Mouse (Mus musculus) lung, postnatal 10 days (tissue): ENCODE data around the gene Slc37a4.
"Not testable (repeated sequence)": the region's sequence is repeated elsewhere in the genome, so short reads cannot be mapped to it uniquely, and the experiment has no call there.

Experiments used
- DNase-seq: peaks from one replicate; pipeline ENCODE4 v3.0.0; 2021

Slc37a4 gene

DNA sequence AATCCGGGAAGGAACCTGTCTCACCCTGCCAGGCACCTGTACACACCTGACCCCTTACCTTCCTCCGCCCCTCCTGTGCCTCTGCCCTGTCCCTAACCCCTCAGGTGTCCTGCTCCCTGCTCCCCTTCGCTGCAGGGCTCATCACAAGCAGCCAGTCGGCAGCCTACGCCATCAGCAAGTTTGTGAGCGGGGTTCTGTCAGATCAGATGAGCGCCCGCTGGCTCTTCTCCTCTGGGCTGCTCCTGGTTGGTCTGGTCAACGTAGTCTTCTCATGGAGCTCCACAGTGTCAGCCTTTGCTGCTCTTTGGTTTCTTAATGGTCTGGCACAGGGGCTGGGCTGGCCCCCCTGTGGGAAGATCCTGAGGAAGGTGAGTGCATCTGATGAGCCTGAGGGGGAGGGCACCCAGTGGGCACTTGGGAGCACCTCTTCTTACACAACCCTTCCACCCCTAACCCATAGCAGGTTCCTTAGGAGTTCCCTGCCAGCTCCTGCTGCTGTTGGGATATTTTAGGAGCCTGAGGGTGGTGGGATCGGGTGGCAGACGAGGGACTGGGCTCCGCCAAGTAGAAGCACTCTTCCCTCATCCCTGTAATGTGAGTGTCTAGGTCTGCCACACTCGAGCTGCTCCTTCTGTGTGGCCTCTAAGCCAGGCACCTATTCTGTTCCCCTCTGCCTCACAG lies 2.6 kb downstream of the Slc37a4 start:
- no peak for DNase-seq

GRCm38 (mm10) chr9:44399795-44400114 lies 3.1 kb downstream of the Slc37a4 start:
- DNase-seq, result no peak

DNA sequence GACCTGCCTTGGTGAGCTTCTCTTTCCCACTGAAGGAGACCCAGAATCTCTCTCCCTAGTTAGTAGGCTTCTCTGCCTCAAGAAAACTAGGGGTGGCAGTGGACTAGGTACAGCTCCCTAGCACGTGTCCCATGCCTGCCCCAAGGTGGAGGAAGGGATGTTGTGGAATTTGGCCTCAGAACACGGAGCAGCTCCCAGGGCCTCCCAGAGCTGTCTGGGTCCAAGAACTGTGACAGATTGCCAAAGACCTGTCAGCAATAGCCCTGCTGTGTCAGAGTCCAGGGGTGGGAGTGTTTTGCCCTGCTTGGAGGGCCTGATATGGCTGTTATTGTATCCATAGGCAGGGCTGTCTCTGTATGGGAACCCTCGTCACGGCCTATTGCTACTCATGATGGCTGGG lies 4.4 kb downstream of the Slc37a4 start:
- no peak for DNase-seq

- no peak for DNase-seq
These were observed 8.4 kb downstream of the Slc37a4 start for GRCm38 (mm10) chr9:44405011-44405410.

DNA sequence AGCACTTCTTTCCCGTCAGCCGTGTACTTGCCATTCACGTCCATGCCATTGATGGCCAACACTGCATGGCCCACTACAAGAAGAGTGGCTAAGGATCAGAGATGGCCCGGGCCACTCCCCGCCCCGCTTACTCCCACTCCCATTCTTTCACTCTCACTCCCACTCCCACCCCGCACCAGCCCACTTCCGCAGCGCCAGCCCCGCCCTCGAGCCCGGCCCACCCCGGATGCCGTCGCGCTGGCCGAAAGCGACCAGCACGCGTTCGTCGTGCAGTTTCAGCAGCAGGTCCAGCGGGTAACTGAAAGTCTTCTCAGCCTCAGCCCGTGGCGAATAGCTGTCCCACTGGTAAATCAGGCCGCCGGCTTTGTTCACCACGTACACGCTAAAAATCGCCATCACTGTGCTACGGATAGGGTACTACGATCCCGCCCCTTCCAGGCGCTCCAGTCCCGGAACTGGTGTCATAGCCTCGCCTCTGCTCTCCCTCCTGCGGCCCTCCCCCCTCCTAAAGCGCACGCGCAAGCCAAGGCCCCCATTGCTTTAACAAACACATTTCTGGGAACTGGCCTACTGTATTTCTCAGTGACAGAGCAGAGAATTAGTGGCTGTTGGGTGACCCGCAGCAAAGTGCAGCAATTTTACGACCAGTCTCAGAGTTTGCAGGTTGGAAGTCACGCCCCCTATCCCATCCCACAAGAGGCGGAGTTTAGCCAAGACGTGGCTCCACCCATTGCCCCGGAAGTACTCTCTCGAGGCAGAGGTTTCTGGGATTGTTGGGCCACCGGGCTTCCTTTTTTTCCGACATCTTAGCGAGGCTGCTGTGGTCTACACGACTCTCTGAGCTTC lies 10.5 kb downstream of the Slc37a4 start, which contains the start of the genes Rps25 and Trappc4:
Gene Rps25, plus strand, starts transcription at position 234 of the 846 bp plus-strand sequence.
Gene Trappc4, minus strand, starts transcription at position 695 of the 846 bp plus-strand sequence.
- peak; percentile 94 for DNase-seq

DNA sequence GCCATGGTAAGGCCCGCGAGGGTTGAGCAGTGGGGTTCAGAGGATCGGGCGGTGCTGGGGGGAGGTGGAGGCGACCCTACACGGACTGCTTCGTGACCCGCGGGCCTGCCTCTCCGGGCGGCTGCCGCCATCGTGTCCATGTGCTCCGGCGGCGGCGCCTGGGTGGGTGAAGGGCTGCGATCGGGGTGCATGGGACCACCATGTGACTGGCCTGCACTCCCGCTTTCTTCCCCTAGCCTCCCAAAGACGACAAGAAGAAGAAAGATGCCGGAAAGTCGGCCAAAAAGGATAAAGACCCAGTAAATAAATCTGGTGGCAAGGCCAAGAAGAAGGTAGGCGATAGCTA lies 11.1 kb downstream of the Slc37a4 start:
- DNase-seq, result no peak

DNA sequence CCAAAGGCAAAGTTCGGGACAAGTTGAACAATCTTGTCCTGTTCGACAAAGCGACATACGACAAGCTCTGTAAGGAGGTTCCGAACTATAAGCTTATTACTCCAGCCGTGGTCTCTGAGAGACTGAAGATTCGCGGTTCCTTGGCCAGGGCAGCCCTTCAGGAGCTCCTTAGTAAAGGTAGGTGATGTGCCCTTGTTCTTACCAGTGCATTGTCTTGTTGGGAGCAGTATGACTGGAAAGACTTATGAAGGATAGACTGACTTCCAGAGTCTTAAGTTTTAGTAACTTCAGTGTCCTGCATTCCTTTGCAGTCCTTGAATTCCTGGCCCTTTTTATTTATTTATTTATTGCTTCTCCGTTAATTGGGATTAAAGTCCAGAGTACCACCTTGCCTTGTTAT lies 12.0 kb downstream of the Slc37a4 start:
- not testable (repeated sequence) for DNase-seq

DNA sequence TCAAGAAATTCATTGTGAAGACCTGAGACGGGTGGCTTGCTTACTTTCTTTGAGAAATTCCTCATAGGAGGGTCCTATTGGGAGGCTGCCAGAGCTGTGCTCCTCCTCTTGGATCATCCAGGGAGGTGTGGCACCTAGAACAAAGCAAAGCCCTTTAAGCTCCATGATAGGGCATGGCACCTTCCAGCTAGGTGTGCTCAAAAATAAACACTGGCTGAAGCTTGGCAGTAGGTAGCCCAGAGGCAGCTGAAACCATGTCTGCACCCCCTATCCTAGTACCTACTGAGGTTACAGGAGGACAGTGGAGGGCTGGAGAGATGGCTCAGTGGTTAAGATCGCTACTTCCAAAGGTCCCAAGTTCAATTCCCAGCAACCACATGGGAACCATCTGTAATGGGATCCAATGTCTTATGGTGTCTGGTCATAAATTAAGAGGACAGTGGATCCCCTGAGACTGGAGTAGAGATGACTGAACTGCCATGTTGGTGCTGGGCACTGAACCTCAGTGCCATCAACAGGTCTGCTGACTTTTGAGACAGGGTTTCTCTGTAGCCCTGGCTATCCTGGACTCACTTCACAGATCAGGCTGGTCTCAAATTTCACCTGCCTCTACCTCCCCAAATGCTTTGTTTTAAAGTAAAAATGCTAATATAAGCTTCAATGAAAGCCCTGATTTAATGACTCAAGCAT lies 14.1 kb downstream of the Slc37a4 start:
- DNase-seq, result no peak

- DNase-seq, result no peak
These were observed 15.0 kb downstream of the Slc37a4 start for GRCm38 (mm10) chr9:44411601-44412130.

DNA sequence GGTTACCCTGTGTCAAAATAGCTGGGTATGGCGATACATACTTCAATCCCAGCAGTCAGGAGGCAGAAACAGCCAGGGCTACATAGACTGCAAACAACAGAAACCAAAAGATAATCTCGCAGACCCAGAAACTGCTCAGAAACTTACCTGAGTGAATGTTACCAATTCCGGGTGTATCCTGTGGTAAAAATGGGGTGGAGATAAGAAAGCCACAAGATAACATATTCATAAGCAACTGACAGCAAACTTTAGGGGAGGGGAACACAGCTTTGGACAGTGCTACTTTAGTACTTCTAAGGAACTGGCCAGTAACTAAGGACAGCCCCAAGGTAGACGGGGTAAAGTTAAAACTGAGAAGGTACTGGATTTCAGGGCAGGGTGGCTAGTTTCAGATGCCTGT lies 15.7 kb downstream of the Slc37a4 start:
- no peak for DNase-seq

DNA sequence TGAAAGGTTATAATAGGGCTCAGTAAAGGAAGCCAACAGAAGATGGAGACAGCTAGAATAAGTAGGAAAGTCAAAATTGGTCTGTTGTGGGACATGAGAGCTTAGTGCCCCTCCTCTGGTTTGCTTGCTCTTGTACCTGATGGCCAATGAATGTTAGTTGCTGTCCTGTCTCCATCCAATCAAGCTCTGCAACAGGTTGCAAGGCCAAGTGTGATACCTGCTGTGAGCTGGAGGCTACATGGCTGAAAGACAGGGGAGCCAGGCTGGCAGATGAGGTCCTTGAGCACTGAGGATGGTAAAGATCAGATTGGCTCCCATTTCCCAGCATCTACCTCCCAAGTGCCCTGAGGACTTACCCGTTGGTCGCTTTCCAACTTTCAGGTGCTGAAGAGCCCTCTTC lies 16.1 kb downstream of the Slc37a4 start:
- no peak for DNase-seq

- DNase-seq, result no peak
These were observed 20.7 kb downstream of the Slc37a4 start for GRCm38 (mm10) chr9:44417156-44417891.

GRCm38 (mm10) chr9:44417892-44418363 lies 21.3 kb downstream of the Slc37a4 start:
- DNase-seq, result peak; percentile 96

DNA sequence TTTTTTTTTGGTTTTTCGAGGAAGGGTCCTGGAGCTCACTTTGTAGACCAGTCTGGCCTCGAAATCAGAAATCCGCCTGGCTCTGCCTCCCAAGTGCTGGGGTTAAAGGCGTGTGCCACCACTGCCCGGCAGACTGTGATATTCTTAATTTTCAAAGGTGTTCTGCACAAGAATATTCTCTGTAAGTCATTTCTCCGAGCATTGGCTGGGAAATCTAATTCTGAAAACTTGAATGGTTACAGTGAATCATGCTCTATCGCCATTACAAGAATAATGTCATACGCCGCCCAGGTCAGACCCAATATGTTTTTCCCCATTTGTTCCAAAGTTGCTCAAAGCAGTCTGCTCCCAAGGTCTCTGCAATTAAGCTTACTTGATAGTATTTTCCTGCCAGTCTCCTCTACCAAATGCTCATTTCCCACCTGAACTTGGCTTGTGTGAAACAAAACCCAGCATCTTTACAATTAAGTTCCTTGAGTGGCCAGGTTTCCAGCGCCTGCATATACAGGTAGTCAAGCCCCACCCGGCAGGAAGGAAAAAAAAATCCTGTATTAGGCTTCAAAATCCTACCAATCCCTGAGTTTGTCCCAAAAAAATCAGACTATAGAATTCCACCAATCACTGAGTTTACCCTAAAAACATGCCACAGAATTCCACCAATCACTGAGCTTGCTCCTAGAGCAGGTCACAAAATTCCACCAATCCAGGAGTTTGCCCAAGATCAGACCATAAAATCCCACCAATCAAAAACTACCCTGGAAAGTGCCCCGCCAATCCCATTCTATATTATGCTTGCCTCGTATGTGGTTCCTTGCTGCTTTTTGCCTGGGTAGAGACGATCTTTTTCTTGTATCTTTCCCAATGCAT lies 22.1 kb downstream of the Slc37a4 start, which contains the start of gene Ccdc84:
Gene Ccdc84, minus strand, starts transcription at position 51 of the 867 bp plus-strand sequence.
- DNase-seq, result no peak

- DNase-seq, result not testable (repeated sequence)
These were observed 23.1 kb downstream of the Slc37a4 start for GRCm38 (mm10) chr9:44419730-44420129.

DNA sequence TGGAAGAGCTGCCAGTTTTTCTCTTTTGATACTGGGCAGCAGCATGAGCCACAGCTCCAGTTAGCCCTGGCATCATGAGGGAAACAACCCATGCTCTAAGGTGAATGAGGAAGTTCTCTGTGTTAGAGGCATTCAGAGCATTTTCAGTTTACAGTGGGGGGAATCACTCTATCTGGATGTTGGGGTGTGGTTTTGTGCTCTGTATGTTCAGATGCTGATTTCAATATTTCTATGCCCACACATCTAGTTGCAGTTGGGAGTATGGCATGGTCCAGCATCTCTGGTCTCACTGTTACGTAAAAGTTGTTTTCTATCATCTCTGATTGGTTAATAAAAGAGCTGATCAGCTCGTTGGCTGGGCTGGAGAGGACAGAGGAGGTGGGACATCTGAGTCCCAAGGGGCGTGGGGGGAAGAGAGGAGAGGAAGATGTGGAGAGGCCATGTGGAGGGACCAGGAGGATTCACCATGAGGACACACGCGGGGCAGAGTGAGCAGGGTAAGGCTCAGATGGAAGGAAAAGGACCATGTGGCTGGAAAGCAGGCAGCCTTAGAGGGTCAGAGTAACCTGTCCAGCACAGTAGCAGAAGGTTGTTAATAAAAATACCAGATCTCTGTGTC lies 23.7 kb downstream of the Slc37a4 start:
- no peak for DNase-seq

GRCm38 (mm10) chr9:44423576-44423975 lies 26.9 kb downstream of the Slc37a4 start:
- DNase-seq, result no peak

GRCm38 (mm10) chr9:44432577-44433185 lies 36.0 kb downstream of the Slc37a4 start:
- no peak for DNase-seq

- no peak for DNase-seq
These were observed 39.1 kb downstream of the Slc37a4 start for GRCm38 (mm10) chr9:44435747-44436146.

- no peak for DNase-seq
These were observed 44.3 kb downstream of the Slc37a4 start, which contains the start of gene Foxr1 for GRCm38 (mm10) chr9:44440961-44441360. Gene Foxr1 (minus strand): TSS chr9:44441136.
